Mouse (Mus musculus) 3134 (cell line): Measurements from ENCODE around the gene Rbm28.

Experiments used
- DNase-seq: peaks from one replicate; pipeline ENCODE4 v3.0.0-alpha.2; 2011; ENCODE audit warnings: low spot score; ENCODE audit not compliant: insufficient read length; ENCODE audit errors: extremely low read depth

Gene Rbm28

DNA sequence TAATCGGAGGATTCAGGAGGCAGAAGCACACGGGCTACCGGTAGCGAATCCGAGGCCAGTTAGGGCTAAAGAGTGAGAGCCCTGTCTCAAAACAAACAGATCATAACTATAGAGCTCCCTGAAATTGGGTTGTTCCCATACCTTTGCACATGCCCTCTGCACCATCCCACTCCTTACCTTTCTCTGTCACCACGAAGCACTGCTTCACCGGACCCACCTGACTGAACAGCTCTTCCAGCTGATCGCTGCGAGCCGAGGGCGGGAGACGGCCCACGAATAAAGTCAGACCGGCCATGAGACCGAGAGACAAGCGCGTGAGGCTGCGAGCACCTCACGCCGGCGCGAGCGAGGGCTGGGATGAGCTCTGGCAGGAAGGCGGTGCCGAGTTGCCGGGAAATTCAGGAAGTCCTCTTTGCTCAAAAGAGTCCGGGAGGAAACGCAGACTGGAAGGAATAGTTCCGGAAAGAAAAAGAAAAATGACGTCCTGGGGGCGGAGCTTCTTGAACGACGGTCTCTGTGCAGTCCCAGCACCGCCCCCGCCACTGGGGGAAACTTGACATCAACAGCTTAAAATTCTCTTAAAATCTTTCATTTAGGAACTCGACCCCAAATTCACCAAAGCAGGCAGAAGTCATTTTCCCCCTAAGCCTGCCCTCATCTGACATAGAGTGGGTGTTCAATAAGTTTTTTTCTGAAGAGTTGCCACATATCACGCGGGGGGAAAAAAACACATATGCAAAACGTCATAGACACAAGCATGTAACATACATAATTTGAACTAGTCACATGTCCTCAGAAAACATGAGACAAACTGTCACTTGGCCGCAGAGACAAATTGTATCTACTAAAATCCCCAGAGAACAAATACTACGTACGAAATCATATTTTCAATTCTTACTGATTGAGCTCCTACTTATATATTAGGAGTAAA lies at the start of gene Rbm28:
Gene Rbm28 (minus strand): TSS at position 693 of the 931 bp plus-strand sequence.
- peak; percentile 90 for DNase-seq

DNA sequence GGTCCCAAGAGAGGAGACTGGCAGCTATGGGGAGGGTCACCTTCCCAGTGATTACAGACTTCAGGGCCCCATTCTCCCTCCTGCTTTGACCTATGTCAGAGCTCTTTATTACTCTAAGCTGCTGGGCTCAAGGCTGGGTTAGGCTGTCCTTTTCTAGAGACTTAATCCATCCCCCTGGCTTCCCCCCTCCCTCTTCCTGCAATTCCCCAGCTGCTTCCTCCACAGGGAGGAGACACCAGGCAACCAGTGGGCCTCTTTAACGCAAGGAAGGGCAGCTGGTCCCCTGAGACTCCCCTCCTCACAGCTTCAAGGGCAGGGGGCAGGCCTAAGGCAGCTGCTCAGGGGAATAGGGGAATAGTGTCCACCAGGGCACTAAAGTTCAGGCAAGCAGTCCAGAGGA lies 49.4 kb upstream of the Rbm28 start:
- DNase-seq, result no peak

DNA sequence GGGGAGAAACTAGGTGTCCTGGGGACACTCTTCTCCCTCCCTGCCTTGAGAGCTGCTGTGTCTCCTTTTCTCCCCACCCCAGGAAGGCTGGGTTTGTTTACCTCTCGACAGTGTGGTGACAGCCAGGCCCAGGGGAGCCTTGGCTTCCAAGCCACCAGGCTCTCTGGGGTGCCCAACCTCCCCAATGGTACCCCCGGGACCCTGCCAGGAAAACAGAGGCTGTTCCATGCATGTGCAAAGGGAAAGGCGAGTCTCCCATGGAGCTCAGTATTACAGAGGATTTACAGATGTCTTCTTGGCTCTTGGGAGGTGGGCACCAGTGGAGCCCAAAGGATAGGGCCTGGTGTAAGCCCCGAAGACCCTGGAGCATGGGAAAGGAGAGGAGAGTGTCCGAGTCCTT lies 48.6 kb upstream of the Rbm28 start:
- DNase-seq, result no peak

DNA sequence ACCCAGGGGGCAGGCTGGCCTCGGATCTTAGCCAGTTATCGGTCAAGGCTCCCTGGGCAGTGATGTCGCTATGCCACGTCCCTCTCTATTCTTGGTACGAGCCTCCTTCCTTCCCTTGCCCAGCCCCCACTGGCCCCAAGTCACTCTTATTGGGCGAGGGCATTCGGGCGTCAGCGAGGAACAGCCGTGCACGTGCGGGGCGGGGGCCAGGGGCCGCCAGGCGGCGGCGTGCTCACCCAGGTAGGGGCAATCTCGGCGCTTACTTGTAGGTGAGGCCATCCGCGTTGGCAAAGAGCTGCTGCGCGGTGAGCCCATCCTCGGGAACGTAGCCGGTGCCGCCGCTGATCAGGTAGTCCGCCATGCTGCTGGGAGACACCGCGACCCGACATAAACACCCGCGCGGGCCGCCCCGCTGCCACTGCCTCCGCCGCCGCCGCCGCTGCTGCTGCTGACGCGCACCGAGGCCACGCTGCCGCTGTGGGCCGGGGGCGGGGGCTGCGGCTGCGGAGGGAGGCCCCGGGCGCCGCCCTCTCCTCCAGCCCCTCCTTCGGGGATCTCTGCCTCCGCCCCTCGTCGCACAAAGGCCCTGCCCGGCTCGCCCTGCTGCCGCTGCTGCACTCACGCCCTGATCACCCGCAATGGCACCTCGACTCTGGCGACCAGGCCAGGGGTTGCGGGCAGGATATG lies 47.1 kb upstream of the Rbm28 start:
- DNase-seq, result peak; percentile 92

DNA sequence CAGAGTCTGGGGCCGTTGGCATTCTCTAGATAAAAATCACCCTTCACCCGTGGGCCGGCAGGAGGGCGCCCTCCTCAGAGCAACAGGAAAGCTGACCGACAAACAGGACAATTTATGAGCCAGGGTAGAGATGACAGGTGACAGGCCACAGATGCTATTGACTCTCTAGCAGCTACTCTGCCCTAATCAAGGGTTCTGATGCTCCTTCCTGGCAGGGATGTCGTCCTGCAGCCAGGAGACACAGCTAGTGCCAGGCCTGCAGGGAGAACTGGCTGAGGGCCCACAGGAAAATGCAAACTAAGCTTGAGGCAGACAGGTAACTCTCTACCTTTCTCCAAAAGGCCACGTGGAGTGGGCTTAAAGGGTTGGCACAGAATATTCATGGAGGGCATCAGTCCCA lies 46.3 kb upstream of the Rbm28 start:
- DNase-seq, result no peak

DNA sequence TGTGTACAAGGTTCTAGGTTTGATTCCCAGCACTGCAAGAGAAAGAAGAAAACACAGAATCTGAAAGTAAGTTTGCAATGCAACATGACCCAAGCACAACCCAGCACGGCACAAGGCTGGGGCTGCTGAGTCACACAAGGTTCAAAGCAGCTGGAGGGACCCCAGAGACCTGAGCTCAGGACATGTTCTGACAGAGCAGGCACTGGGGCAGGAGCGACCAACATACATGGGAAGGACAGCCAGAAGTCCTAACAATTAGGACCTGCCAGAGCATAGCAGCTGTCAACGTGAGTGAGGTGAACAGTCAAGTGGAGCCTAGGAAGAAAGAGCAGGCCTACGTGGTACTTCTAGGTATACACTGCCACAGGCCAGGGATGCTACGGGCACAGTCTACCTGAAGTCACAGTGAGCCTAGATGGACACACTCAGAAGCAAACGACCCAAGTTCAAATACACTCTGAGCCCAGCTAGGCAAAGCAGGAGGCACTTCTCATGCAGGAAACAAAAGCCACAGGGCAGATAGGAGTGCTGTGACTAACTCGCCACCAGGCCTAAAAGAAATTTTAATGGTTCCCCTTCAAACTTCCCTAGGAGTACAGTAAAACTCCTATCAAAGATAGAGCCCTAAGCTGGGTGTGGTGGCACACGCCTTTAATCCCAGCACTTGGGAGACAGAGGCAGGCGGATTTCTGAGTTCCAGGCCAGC lies 45.6 kb upstream of the Rbm28 start:
- no peak for DNase-seq

DNA sequence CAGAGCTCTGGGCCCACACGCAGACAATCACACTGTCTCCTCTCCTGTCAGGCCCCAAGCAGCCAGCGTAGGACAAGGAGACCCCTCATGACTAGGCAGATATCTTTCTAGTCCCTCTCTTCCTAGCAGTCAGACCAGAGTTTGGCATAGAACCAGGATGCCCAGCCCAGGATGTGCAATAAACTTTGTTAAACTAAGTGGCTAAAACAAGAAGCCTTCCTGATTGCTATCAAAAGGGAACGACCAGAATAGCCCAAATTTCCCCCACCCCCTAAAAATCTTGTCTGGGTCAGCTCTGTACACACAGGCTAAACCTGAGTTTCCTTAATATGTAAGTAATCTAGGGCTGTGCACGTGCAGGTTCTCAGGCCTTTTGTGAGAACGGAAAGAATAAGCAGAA lies 43.4 kb upstream of the Rbm28 start:
- no peak for DNase-seq

DNA sequence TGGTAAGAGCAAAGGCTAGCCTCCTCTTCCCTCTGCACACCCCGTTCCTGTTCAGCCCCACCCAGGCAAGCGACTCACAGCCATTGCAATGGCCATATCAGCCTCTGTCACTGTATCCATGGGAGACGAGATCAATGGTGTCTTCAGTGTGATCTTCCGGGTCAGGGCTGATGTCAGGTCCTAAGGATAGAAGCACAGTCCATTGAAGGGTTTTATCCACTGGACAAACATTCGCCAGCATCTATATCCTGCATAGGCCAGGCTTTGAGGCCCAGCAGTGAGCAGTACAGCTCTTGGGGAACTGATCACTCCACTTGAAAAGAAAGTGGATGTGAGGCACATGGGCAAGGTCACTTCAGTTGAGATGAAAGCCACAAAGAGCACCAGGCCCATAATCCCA lies 42.2 kb upstream of the Rbm28 start:
- no peak for DNase-seq

DNA sequence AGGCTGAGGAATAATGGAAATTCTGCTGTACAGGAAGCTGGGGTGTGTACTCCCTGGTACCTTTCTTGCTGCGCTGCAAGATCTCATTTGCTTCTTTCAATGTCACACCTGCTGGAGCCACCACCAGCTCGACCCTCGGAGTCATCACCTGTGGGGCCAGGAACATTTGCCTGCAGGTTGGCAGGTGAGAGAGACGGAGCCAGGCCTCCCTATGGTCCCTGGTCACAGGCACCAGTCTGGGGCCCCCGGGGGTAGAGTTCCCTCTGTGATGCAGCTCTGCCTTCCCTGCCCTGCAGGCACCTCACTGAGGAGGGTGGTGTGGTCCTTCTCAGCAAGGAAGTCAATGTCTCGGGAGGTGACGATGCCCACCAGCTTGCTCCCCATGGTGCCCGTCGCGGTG lies 41.2 kb upstream of the Rbm28 start:
- no peak for DNase-seq

DNA sequence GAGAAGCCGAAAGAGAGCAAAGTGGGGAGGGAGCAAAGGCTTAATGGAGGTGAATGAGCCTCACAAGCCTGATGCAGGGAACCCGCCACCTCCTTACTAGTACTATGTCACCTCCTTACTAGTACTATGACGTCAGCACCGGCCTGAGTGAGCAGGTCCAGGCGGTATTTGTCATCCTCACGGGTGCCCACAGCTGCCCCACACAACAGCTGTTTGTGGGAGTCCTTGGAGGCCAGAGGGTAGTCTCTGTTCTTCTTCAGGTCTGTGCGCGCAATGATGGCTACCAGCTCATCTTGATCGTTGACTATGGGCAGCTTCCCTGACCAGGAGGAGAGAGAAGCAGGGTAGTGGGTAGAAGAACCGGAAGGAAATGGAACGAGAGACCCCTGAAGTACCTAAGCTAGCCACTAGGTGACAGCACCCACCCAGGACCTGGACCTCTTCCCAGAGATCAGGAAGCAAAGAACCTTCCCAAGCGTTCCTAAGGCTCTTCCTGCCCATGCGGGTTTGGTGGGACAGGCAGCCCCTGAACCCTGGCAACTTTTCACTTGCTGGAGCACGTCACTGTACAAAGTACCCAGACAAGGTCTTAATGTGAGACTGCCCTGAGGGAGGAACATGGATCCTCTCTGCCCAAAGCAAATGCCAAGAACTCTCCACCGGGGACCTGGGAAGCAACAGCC lies 40.3 kb upstream of the Rbm28 start:
- DNase-seq, result no peak

DNA sequence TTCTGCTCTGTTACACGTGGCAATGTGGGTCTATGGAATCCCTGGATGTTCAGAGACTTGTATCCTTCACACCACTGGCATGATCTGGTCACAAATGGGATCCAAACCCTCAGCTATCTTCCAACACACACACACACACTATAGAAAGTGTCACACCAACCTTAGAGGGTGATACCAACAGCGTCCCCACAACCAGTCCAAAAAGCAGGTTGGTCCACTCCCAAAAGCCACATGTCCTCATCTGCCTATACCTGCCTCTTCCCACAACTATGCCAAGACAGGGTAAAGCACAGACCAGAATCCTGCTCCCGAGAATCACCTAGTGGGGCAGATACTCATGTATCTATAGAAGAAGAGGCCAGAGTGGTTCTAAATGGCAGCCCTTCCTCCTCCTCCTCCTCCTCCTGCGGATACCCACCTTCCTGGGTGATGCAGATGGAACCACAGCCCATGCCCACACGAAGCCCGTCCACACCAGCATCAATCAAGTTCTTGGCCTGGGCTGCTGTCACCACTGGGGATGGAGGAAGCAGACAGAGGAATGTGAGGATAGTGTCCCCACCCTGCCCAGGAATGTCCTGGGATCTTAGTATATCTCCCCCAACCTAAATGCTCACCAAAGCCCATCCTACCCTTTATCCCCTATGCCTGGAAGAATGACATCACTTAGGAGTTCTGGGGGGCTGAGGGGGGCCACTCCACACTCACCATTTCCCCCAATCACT lies 39.2 kb upstream of the Rbm28 start:
- no peak for DNase-seq

DNA sequence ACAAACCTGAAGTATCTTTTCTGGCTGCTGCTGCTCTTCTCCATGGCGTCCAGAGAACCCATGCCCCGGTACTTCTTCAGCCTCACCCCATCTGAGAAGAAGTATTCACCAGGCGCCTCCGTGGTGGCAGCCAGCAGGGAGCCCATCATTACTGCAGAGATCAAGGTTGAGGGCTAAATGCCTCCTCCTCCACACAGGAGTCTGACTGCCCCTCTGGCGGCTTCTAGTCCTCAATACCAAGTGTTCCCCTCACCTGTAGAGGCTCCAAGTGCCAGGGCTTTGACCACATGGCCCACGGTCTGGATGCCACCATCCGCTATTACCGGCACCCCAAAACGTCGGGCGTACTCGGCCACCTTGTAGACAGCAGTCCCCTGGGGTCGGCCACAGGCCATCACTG lies 38.3 kb upstream of the Rbm28 start:
- no peak for DNase-seq

DNA sequence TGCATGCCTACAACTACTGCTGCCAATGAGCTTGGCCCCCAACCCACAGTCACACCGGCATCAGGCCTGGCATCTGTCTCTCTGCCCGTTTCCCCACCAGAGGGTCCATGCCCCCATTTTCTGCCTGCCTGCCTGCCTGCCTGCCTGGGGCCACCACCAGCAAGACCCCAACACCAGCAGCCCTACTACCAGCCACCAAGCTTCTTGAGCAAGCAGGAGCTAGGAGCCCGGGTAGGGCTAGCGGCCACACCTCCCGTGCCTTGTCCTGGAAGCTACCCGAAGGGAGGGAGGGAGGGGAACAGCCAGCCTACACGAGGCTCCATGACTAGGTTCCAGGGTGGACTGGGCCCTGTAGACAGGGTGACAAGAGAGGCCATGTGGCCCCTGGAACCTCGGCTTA lies 37.2 kb upstream of the Rbm28 start:
- no peak for DNase-seq

DNA sequence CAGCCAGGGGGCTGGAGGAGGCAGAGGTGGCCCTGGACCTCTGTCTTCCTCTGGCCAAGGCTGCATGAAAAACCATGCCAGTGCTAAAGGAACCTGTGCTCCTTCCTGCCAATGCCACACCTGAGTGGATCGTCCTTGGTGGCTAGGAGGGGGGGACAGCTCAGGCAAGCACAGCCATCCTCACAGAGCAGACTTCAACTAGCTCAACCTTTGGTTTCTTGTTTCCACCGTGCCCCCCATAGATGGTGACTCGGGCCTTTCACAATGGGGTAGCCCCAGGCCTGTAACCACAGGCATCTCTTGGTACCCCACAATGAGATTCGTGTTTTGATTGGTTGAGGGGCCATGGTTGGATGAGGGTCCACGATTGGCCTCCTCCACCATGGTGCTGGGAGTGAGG lies 36.5 kb upstream of the Rbm28 start:
- no peak for DNase-seq

DNA sequence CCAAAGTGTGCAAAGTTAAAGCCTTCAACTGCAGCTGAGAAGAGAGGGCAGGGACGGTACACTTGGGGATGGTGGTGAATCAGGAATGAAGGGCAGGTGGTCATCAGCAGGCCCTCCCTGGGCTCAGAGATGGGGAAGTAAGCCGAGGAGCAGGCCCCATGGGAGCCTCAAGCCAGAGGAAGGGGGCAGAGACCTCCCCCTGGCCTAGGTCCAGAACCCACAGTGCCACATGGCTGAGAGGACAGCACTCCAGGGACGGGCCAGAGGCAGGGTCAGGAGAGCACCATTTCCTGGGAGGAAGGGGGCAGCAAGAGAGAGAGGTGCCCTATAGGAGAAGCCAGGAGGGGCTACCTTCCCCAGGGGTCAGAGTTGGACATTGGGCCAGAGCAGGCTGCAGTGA lies 35.7 kb upstream of the Rbm28 start:
- no peak for DNase-seq

DNA sequence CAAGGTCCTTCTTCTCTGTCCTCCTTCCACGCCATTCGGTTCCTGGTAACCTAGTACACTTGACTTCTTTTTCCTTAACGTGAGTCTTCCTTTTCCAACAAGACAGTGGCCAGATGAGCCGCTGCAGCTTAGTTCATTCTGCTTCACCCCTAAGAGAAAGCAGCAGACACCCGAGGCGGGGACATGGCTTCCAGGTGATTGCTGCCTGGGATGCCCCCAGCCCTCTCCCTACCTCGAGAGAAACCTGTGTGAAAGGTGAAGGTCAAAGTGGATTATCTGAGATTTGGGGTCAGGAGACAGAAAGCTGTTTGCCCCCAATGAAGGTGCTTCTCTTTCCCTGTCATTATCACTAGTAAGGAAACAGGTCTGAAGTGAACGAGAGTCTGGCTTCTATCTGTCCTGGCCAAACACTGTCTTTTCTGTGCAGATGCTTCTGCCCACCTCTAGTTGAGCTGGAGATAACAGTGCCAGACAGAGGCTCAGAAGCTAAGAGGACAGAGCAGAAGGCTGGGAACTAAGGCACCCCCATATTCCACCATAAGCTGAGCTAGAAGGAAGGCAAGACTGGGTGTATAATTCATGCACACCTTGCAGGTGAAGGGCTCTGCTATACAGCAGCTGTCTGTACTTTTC lies 34.5 kb upstream of the Rbm28 start:
- DNase-seq, result no peak

DNA sequence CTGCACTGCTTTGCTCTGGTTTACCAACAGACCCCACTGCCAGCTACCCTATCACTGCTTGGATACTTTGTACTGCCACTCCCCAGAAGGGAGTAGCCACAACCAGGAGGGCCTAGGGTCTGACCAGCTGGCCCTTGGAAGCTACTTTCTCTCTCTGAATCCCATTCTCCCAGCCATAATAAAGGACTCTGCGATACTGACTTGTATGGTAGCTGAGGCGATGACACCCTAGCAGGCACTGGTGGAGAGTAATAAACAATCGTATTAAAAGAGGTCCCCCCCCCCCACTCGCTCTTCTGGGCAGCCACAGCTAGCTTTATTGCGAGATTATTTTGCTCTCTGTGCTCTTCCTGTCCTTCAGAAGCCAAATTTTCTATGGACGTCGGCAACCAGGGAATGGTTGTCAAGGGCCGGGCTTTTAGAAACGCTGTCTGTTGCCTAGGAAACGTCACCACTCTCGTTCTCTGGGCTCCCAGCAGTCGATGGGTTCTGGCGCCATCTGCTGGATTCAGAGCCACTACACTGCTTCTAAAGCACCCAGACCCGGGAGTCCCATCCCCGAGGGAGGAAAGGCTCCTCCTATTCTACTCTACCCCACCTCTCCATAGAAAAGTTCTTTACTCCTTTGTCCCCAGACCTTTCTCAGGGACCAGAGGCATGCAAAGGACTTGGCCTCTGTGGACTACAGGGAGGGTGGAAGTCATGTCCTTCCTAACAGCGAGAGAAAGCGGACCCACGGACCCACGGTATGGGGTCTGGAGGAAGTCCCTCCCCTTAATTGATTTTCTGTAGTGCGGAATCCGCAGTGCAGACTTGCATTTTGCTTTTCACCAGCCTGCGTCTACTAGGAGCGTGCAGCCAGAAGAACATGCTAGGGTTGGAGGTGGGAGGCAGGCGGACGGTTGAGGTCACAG lies 33.8 kb upstream of the Rbm28 start:
- peak; percentile 52 for DNase-seq

DNA sequence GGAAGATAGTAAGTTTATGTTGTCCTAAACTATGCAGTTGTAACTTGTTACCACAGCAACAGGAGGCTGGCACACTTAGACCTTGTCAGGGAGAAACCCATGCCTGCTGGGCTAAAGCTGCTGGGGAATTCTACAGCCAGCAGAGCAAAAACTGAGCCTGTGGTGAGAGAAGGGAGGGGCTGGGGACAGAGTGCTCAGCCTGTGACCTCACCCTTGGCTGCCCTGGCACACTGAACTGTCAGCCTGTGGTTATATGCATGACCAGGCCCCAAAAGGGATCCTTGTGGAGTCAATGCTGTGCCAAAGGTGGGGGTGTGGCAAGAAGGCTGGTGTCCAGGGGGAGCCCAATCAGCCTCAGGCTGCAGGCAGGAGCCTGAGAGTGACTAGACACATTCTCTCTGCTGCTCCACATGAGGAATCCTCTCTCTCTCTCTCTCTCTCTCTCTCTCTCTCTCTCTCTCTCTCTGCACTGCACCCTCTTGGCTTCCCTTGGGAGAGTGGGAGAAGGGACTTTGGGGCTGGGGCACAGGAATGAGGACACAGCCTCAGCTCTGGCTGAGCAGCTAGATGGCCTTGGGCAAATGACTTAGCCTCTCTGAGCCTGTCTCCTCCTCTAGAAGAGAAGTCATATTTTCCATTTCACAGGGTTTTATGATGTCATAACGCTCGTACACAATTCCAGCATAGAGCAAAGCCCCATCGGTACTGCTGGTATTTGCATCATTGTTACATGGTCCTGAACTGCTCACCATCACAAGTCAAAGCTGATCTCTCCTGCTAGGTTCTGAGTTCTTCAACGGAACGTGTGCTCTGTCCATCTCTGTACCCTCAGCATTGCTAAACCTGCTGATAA lies 31.3 kb upstream of the Rbm28 start:
- DNase-seq, result peak; percentile 91
